Mouse (Mus musculus): ENCODE measurements around the gene Glrp1.

- no peak for TF ChIP-seq POLR2A (IDR thresholded peaks at IDR 0.05; ENCODE audit: control insufficient read depth, extremely low read depth, insufficient read depth, low read length, poor library complexity)
- TF ChIP-seq CTCF (IDR thresholded peaks at IDR 0.05; ENCODE audit: borderline replicate concordance, control insufficient read depth, extremely low read depth, insufficient read depth, low read length, poor library complexity), result no peak
These were observed 4.2 kb downstream of the Glrp1 start for GRCm38 (mm10) chr1:88505697-88506096.
